Mouse (Mus musculus): Measurements from ENCODE around the gene Hcn2. TPM values are rescaled to one million over a fixed set of nuclear protein-coding genes. Genes with fewer than 3 reads are reported as not detected.
A peak's percentile ranks its signal among the peaks of the same experiment; 100 is the strongest.
"Not testable (repeated sequence)": the region's sequence is repeated elsewhere in the genome, so short reads cannot be mapped to it uniquely, and the experiment has no call there.

Hcn2 gene
- polyA plus RNA-seq, 1 experiment from 2014 or later: 0.89 TPM

DNA sequence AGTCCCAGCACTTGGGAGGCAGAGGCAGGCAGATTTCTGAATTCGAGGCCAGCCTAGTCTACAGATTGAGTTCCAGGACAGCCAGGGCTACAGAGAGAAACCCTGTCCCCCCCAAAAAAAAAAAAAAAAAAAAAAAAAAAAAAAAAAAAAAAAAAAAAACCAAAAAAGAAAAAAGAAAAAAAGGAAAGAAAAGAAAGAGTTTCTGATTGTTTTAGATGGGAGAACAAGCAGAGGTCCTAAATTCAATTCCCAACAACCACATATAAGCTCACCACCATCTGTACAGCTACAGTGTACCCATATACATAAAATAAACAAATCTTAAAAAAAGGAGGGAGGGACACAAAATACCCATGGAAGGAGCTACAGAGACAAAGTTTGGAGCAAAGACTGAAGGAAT lies 43.2 kb downstream of the Hcn2 start:
- not testable (repeated sequence) for H3K27me3 ChIP-seq (ENCODE audit: control insufficient read depth, insufficient read depth, low read depth, low read length); H3K4me2 ChIP-seq (ENCODE audit: low read length); H3K9me3 ChIP-seq (replicated peaks; ENCODE audit: control insufficient read depth, low read length, poor library complexity, severe bottlenecking); H3K9ac ChIP-seq (ENCODE audit: low read depth, low read length); H3K27ac ChIP-seq (ENCODE audit: low read length); ATAC-seq; H3K4me3 ChIP-seq (ENCODE audit: low read depth, low read length); H3K4me1 ChIP-seq (ENCODE audit: control insufficient read depth, insufficient read depth, low read length)
- H3K36me3 ChIP-seq (ENCODE audit: control insufficient read depth, insufficient read depth, low read length): peaks cover 33% of the 10 kb centered on the region
- 100% methylated on average over 1 of the region's 1 CpGs for WGBS

DNA sequence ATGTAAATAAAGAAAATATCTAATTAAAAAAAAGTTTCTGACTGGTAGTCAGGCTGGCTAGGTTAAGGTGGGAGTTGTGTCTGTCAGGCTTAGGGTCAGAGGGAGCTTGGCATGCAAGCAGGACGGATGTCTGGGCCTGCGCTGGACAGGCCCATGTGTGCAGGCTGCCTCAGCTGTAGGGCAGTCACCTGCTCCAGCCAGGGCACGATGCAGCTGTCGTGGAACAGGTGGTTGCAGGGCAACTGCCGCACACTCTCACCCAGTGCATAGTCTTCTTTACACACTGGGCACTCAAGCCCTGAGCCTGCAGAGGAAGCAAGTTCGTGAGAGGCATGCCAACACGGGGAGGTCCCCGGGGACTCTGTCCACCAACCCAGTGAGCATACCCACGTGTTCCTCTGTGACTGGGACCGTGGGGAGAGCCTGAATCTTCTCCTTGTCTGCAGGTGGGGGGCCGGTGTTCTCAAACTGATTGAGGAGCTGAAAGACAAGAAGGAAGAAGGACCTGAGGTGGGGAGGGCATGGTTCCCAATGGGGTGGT lies 44.2 kb downstream of the Hcn2 start:
- Histone ChIP-seq H3K9ac (ENCODE audit: low read depth, low read length) (no peak overlapping the region), H3K27me3 (ENCODE audit: control insufficient read depth, insufficient read depth, low read depth, low read length) (no peaks in the 10 kb centered on the region), H3K4me3 (ENCODE audit: low read depth, low read length) (no peak overlapping the region), H3K4me2 (ENCODE audit: low read length) (no peak overlapping the region), H3K36me3 (ENCODE audit: control insufficient read depth, insufficient read depth, low read length) (peaks cover 33% of the 10 kb centered on the region), H3K27ac (ENCODE audit: low read length) (no peak overlapping the region), H3K9me3 (replicated peaks; ENCODE audit: control insufficient read depth, low read length, poor library complexity, severe bottlenecking) (no peaks in the 10 kb centered on the region), H3K4me1 (ENCODE audit: control insufficient read depth, insufficient read depth, low read length) (peaks cover 15% of the 10 kb centered on the region)
- no peak for ATAC-seq
- WGBS: 91% methylated on average over 11 of the region's 11 CpGs

- H3K9me3 ChIP-seq (replicated peaks; ENCODE audit: control insufficient read depth, low read length, poor library complexity, severe bottlenecking): no peaks in the 10 kb centered on the region
- no peak overlapping the region for H3K4me2 ChIP-seq (ENCODE audit: low read length)
- ATAC-seq: no peak
- H3K27ac ChIP-seq (ENCODE audit: low read length): no peak overlapping the region
- peaks cover 26% of the 10 kb centered on the region for H3K36me3 ChIP-seq (ENCODE audit: control insufficient read depth, insufficient read depth, low read length)
- H3K4me1 ChIP-seq (ENCODE audit: control insufficient read depth, insufficient read depth, low read length): peaks cover 22% of the 10 kb centered on the region
- H3K4me3 ChIP-seq (ENCODE audit: low read depth, low read length): no peak overlapping the region
- WGBS: 91% methylated on average over 3 of the region's 3 CpGs
- no peak overlapping the region for H3K9ac ChIP-seq (ENCODE audit: low read depth, low read length)
- no peaks in the 10 kb centered on the region for H3K27me3 ChIP-seq (ENCODE audit: control insufficient read depth, insufficient read depth, low read depth, low read length)
These were observed 46.4 kb downstream of the Hcn2 start for GRCm38 (mm10) chr10:79762875-79763274.

- 91% methylated on average over 7 of the region's 7 CpGs for WGBS
- Histone ChIP-seq H3K9me3 (replicated peaks; ENCODE audit: control insufficient read depth, low read length, poor library complexity, severe bottlenecking) (no peaks in the 10 kb centered on the region), H3K27me3 (ENCODE audit: control insufficient read depth, insufficient read depth, low read depth, low read length) (no peaks in the 10 kb centered on the region), H3K4me1 (ENCODE audit: control insufficient read depth, insufficient read depth, low read length) (peaks cover 32% of the 10 kb centered on the region), H3K4me3 (ENCODE audit: low read depth, low read length) (no peak overlapping the region), H3K27ac (ENCODE audit: low read length) (no peak overlapping the region), H3K4me2 (ENCODE audit: low read length) (no peak overlapping the region), H3K9ac (ENCODE audit: low read depth, low read length) (peak overlapping the region; percentile 18; the same call in 1 of the 2 replicates), H3K36me3 (ENCODE audit: control insufficient read depth, insufficient read depth, low read length) (peaks cover 17% of the 10 kb centered on the region; the same call in 1 of the 2 replicates)
- ATAC-seq: no peak
These were observed 47.8 kb downstream of the Hcn2 start for GRCm38 (mm10) chr10:79764234-79764633.

- Histone ChIP-seq H3K9ac (ENCODE audit: low read depth, low read length) (peak overlapping the region; percentile 98), H3K9me3 (replicated peaks; ENCODE audit: control insufficient read depth, low read length, poor library complexity, severe bottlenecking) (no peaks in the 10 kb centered on the region), H3K27me3 (ENCODE audit: control insufficient read depth, insufficient read depth, low read depth, low read length) (no peaks in the 10 kb centered on the region), H3K4me1 (ENCODE audit: control insufficient read depth, insufficient read depth, low read length) (peaks cover 32% of the 10 kb centered on the region), H3K4me2 (ENCODE audit: low read length) (peak overlapping the region; percentile 89), H3K27ac (ENCODE audit: low read length) (no peak overlapping the region), H3K4me3 (ENCODE audit: low read depth, low read length) (peak overlapping the region; percentile 94), H3K36me3 (ENCODE audit: control insufficient read depth, insufficient read depth, low read length) (peaks cover 16% of the 10 kb centered on the region; the same call in 1 of the 2 replicates)
- ATAC-seq: no peak
- WGBS: 71% methylated on average over 2 of the region's 2 CpGs
These were observed 48.9 kb downstream of the Hcn2 start for GRCm38 (mm10) chr10:79765228-79765745.

DNA sequence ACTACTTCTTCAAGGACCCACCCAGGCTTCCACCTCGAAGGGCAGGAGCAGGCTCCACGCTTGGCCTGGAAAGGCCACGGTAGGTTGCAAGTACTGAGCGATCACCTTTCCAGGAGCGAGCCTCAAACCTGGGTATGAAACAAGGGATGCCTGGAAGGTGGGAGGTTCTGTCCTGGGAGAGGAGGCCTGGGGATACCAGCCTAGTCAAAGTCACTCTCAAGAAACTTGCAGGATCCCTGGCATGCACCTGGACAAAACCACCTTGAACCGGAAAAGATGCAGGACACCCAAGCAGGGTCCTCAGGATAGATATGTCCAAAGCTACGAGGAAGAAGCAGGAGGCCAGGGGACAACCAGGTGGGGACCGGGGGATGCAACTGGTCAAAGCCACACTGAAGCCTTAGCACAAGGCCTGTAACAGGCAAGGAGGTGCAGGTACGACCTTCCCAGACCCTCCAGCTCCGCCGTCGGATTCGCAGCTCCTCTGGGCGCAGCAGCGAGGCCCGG lies 49.6 kb downstream of the Hcn2 start:
- Histone ChIP-seq H3K36me3 (ENCODE audit: control insufficient read depth, insufficient read depth, low read length) (peaks cover 10% of the 10 kb centered on the region; the same call in 1 of the 2 replicates), H3K4me1 (ENCODE audit: control insufficient read depth, insufficient read depth, low read length) (peaks cover 32% of the 10 kb centered on the region), H3K4me2 (ENCODE audit: low read length) (peak overlapping the region; percentile 89), H3K27me3 (ENCODE audit: control insufficient read depth, insufficient read depth, low read depth, low read length) (no peaks in the 10 kb centered on the region; the same call in 1 of the 2 replicates), H3K9me3 (replicated peaks; ENCODE audit: control insufficient read depth, low read length, poor library complexity, severe bottlenecking) (no peaks in the 10 kb centered on the region), H3K9ac (ENCODE audit: low read depth, low read length) (peak overlapping the region; percentile 98), H3K27ac (ENCODE audit: low read length) (peak overlapping the region; percentile 91), H3K4me3 (ENCODE audit: low read depth, low read length) (peak overlapping the region; percentile 94)
- WGBS: 11% methylated on average over 15 of the region's 16 CpGs
- peak; percentile 9; the same call in 1 of the 2 replicates for ATAC-seq

DNA sequence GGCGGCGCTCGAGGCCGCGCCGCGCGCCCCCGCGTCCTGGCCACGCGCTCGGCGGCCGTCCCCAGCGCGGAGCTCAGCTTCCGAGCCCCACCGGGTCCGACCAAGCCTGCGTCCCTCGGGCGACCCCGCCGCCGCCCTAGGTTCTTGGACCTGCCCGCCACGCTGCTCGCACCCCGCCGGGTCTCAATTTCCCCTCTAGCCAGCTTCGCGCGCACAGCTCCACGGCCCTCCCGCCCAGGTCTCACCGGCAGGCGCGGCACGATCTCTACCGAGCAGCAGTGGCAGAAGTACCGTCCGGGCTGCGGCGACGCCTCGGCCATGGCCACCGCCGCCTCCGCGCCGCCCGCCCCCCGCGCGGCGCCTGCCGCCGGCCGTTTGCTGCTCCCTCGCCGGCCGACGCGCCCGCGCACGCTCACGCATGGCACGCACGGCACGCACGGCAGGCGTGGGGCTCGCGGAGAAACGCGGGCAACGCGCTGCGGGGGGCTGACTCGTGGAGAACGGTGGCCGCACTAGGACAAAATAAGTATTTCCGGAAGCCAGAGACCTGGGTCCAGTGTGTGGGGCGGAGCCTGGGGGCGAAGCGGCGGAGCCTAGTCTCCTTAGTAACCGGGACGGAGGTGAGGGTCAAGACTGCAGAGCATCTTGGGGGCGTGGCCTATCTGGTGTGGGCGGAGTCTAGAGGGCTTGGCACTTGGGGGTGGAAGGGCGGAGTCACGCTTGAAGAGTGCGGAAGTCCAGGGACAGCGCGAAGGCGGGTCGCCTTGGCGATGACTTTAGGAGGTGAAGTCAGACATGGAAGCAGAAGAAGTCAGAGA lies 50.3 kb downstream of the Hcn2 start, which contains the start of gene Rnf126:
Rnf126 (minus strand) TSS at position 445 of the 818 bp plus-strand sequence.
- Histone ChIP-seq H3K4me3 (ENCODE audit: low read depth, low read length) (peak within 1 kb of the TSS; percentile 94), H3K4me1 (ENCODE audit: control insufficient read depth, insufficient read depth, low read length) (peaks cover 32% of the 10 kb centered on the region), H3K27ac (ENCODE audit: low read length) (peak within 1 kb of the TSS; percentile 91), H3K36me3 (ENCODE audit: control insufficient read depth, insufficient read depth, low read length) (peaks cover 4% of the 10 kb centered on the region; the same call in 1 of the 2 replicates), H3K27me3 (ENCODE audit: control insufficient read depth, insufficient read depth, low read depth, low read length) (no peaks in the 10 kb centered on the region; the same call in 1 of the 2 replicates), H3K4me2 (ENCODE audit: low read length) (peak within 1 kb of the TSS; percentile 89), H3K9ac (ENCODE audit: low read depth, low read length) (peak within 1 kb of the TSS; percentile 98), H3K9me3 (replicated peaks; ENCODE audit: control insufficient read depth, low read length, poor library complexity, severe bottlenecking) (no peaks in the 10 kb centered on the region)
- under 1% methylated on average over 96 of the region's 101 CpGs for WGBS
- peak; percentile 86 for ATAC-seq

DNA sequence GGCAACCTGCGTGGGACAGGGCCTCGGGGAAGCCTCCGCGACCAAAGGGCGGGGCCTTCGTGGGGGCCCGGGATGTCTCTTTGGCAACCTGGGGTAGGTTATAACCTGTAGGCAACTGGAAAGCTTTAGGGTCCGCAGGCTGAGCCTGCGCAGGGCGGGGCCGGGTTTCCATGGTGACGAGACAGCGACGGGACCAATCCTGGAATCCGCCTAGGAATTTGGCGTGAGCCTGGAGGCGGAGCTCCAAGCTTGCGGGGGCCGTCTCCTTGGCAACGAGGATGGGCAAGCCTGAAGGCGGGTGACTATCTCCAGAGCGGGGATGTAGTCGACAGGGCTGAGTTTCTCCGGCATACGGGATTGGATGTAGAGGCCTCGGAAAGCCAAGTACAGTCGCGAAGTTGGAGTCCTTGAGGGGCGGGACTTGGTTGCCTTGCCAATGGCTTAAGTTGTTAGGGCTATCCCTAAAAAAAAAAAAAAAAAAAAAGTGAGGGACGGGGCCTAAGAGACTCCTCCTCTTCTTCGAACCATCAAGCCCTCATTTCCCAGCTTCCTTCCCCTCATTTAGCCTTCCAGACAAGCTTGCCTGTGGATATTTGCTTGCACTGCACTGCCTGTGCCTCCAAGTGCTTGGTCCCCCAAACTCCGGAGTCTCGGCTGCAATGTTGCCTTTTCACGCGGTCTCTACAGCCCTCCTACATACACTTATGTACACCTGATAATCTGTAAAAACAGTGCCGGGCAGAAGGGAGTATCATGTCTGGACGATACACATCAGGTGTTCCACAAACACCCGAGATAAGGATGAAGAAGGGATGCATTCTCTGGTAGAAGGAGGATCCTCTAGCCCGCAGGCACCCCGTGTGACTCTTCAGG lies 51.2 kb downstream of the Hcn2 start:
- Histone ChIP-seq H3K9ac (ENCODE audit: low read depth, low read length) (peak overlapping the region; percentile 98; the same call in 1 of the 2 replicates), H3K27me3 (ENCODE audit: control insufficient read depth, insufficient read depth, low read depth, low read length) (no peaks in the 10 kb centered on the region; the same call in 1 of the 2 replicates), H3K9me3 (replicated peaks; ENCODE audit: control insufficient read depth, low read length, poor library complexity, severe bottlenecking) (no peaks in the 10 kb centered on the region), H3K27ac (ENCODE audit: low read length) (peak overlapping the region; percentile 91), H3K4me2 (ENCODE audit: low read length) (peak overlapping the region; percentile 89), H3K36me3 (ENCODE audit: control insufficient read depth, insufficient read depth, low read length) (no peaks in the 10 kb centered on the region), H3K4me3 (ENCODE audit: low read depth, low read length) (peak overlapping the region; percentile 94), H3K4me1 (ENCODE audit: control insufficient read depth, insufficient read depth, low read length) (peaks cover 32% of the 10 kb centered on the region)
- peak; percentile 87 for ATAC-seq
- 10% methylated on average over 40 of the region's 40 CpGs for WGBS
